Mouse (Mus musculus): Measurements from ENCODE around the gene Plcb1.
"Not testable (repeated sequence)": the region's sequence is repeated elsewhere in the genome, so short reads cannot be mapped to it uniquely, and the experiment has no call there.

Gene Plcb1

GRCm38 (mm10) chr2:134968380-134968779 is 182.5 kb downstream of the Plcb1 start:
- DNase-seq (ENCODE audit: low read depth, low spot score): no peak

GRCm38 (mm10) chr2:134972376-134972775 is 186.5 kb downstream of the Plcb1 start:
- DNase-seq (ENCODE audit: low read depth, low spot score): no peak

GRCm38 (mm10) chr2:134974711-134975110 is 188.8 kb downstream of the Plcb1 start:
- no peak for DNase-seq (ENCODE audit: low read depth, low spot score)

- DNase-seq (ENCODE audit: low read depth, low spot score): no peak
Measured at GRCm38 (mm10) chr2:134976796-134977330, 191.0 kb downstream of the Plcb1 start.

DNA sequence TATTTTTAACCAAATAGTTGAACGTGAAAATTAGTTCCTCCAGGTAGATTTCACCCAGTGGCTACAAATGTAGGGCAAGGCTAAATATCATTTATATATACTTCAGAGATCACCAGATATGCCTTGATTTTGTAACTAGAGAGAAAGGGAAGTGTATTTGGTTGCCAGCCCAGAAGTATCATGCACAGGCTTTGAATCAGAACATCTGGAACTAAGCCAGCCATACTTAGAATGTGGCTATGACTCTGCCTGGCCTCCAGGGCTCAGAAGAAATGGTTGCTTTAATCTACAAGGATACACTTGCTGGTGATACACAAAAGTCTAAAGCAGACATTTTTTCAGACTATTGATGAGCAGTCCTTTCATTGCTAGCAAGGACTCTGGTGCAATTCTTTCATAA is 191.8 kb downstream of the Plcb1 start:
- DNase-seq (ENCODE audit: low read depth, low spot score): no peak

DNA sequence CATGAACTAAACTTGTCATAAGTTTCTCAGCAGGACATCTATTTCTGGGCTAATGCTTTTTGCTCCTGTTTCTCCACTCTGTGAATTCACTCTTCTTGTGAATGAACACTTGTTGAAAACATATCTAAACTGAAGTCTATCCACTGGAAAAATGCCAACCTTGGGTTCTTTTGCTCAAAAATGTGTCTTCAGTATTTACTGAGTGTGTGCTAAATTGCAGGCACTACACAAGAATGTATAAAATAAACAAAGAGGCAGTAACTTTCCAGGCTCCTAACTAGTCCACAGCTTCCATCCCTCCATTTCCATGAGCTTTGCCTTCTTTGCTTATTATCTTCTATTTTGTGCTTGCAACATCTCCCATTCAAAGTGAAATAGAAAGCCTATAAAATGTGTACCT is 195.5 kb downstream of the Plcb1 start:
- no peak for DNase-seq (ENCODE audit: low read depth, low spot score)

DNA sequence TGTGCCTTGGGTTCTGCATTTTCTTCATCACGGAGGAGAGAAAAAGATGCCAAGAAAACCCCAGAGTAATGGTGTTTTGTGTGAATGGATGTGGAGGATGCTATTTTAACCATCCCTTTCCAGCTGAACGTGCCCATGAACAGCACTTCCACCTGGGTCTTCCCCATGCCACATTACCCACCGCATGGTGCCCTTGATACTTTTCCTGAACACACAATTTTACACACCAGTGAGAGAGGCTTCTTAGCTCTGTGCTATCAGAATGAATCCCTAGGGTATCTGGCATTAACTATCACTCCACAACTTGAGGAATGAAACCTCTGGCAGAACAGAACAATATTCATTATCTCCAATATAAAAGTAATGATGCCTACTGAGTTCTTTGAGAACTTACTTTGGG is 199.0 kb downstream of the Plcb1 start:
- DNase-seq (ENCODE audit: low read depth, low spot score): no peak

GRCm38 (mm10) chr2:134987978-134988377 is 202.1 kb downstream of the Plcb1 start:
- DNase-seq (ENCODE audit: low read depth, low spot score): no peak

- DNase-seq (ENCODE audit: low read depth, low spot score): no peak
Measured at GRCm38 (mm10) chr2:134989650-134990292, 203.9 kb downstream of the Plcb1 start.

DNA sequence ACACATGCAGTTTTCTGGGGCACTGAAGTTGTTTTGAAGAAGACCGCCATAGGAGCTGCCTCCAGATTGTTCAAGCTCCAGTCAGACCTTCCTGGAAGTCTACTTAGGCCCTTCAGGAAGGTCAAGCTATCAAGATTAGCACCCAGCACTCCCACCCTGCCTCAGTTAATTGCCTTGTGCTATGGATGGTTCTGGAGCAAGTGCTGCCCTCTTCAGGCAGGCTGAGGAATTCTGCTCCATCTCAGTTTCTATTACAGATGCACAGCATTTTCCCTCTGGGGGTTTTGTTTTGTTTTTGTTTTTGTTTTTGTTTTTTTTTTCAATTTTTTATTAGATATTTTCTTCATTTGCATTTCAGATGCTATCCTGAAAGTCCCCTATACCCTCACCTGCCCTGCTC is 221.3 kb downstream of the Plcb1 start:
- DNase-seq (ENCODE audit: low read depth, low spot score): peak; percentile 1

- not testable (repeated sequence) for DNase-seq (ENCODE audit: low read depth, low spot score)
Measured at GRCm38 (mm10) chr2:135007885-135008284, 222.0 kb downstream of the Plcb1 start.

GRCm38 (mm10) chr2:135010371-135010770 is 224.5 kb downstream of the Plcb1 start:
- no peak for DNase-seq (ENCODE audit: low read depth, low spot score)

DNA sequence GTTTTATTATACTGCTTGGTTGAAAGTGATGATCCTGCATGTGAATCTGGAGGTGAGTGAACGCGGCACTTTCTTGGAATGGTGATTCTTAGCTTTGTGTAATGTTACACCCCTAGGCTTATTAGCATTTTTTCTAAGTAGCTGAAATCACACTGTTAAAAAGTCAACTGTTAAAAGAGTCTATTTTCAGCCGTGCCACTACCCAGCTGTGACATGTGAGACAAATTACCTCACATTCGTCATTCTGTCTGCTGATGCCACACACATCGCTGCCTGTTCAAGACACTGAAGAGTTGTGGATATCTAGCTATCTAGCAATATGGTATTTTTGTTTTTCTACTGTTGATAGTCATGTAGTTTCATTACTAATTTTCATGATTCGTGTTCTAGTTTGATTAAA is 229.6 kb downstream of the Plcb1 start:
- no peak for DNase-seq (ENCODE audit: low read depth, low spot score)

- no peak for DNase-seq (ENCODE audit: low read depth, low spot score)
Measured at GRCm38 (mm10) chr2:135018275-135018674, 232.4 kb downstream of the Plcb1 start.

DNA sequence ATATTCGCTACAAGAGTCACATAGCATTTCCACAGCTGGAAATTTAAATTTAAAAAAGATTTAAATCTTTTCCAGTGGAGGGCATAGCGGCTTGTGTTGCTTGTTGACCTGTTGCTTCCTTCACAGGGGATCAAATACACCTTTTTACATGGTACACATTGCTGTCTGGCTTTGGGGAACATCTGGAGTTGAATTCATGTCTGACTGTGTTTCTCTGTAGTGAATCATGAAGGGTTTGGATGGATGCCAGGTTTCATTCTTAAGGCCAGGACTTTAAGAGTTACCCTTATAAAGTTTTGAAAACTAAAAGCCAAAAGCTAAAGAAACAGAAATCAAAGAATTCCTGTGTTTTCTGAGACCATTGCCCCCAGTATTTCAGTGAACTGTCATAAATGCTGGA is 232.8 kb downstream of the Plcb1 start:
- no peak for DNase-seq (ENCODE audit: low read depth, low spot score)

DNA sequence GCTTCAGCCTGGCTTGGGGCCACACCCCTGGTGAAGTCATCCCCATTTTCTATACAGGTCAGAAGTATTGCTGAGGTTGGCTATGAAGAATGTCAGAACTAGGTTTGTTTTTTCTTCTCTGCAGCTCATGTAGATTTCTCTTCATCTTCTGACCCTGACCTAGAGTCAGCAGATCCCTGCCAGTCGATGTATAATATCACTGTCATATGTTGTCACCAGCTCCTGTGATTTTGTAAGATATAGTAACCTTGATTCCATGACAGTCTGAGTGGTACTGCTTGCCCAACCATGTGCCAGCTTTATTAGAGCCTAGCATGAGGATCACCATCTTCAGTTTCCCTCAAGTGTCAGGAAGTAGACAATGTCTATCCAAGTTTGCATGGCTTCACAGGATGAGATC is 233.7 kb downstream of the Plcb1 start:
- DNase-seq (ENCODE audit: low read depth, low spot score): no peak

GRCm38 (mm10) chr2:135029288-135029687 is 243.4 kb downstream of the Plcb1 start:
- no peak for DNase-seq (ENCODE audit: low read depth, low spot score)

- DNase-seq (ENCODE audit: low read depth, low spot score): no peak
Measured at GRCm38 (mm10) chr2:135029700-135030099, 243.8 kb downstream of the Plcb1 start.

GRCm38 (mm10) chr2:135035640-135036260 is 249.9 kb downstream of the Plcb1 start:
- DNase-seq (ENCODE audit: low read depth, low spot score): no peak

GRCm38 (mm10) chr2:135048791-135049190 is 262.9 kb downstream of the Plcb1 start:
- DNase-seq (ENCODE audit: low read depth, low spot score): no peak

DNA sequence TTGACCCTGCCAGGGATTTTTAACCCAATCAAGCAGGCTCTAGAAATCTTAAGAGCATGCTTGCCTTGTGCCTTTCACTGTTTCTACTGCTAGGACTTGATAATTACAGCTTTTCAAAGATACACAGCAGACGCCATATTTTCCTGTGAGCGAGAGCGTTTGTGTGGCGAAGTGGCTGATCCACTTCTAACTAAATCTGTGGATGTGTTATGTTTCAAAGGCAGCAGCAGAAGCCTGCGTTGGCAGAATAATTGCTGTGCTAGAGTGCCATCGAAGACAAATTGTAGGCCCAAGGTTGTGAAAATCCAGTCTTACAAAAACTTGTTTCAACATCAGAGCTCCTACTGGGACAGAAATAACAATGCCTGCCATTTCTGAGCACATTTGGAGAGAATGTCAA is 263.4 kb downstream of the Plcb1 start:
- no peak for DNase-seq (ENCODE audit: low read depth, low spot score)

DNA sequence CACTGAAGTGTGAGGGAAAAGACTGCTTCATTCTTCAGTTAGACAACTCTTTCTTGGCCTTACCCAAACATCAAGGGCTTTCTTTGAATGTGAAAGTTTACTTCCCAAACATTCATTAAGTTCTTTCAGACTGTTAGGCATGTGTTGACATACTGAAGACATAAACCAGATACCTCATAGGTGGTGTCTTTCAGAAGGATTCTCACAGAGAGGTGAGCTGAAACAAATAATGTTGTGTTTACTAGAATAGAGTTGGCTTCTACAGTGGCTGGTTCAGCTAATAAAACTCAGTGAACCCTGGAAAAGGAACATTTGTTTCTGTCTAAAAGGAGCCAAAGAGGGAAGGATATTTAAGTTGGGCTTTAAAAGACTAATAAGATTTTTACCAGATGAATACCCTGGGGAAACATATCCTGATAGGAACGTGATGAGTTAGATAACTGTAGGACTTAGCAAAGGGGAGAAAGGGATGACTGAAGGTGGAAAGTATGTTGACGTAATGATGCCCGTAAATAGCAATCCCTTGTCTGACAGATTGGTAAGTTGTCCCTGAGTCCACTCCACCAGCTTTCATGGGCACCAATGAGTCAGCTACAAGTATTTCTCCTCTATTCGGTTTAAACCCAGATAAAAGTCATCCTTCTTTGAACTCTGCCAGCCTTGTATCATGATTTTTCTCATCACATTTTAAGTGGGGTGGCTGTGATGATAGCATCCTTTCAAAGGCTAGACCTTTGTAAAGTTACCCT is 265.8 kb downstream of the Plcb1 start:
- no peak for DNase-seq (ENCODE audit: low read depth, low spot score)

GRCm38 (mm10) chr2:135053391-135053790 is 267.5 kb downstream of the Plcb1 start:
- DNase-seq (ENCODE audit: low read depth, low spot score): no peak

All from CD4-positive, CD25-positive, alpha-beta regulatory T cell, adult 2 months (primary cell).